Mouse (Mus musculus) intestine, embryonic 15.5 days (tissue): ENCODE measurements at regions not wholly inside any gene's neighbourhood (a gene's known extent, or its start where the extent isn't known, plus 50 kb on each side); places are given as distances from the start of the nearest gene placed in this dataset.

Source experiments
- ATAC-seq: fragments of 200-750 bp; cut with Nextera tagmentation; 2 replicates; pipeline ENCODE4 v1.8.0; 2017; ENCODE audit warnings: moderate TSS enrichment, moderate library complexity
- H3K27ac ChIP-seq: fragments of 300-500 bp; sonication (generic); 2 replicates; pipeline ENCODE4 v1.5.1; 2015; ENCODE audit warnings: mild to moderate bottlenecking, inconsistent platforms
- H3K27me3 ChIP-seq: fragments of 300-500 bp; sonication (generic); replicated peaks from 2 replicates; pipeline ENCODE4 v1.6.1; 2015; ENCODE audit warnings: inconsistent platforms
- H3K36me3 ChIP-seq: fragments of 300-500 bp; sonication (generic); 2 replicates; pipeline ENCODE4 v1.6.1; 2015; ENCODE audit warnings: inconsistent platforms
- H3K4me1 ChIP-seq: fragments of 300-500 bp; sonication (generic); replicated peaks from 2 replicates; pipeline ENCODE4 v1.6.1; 2015; ENCODE audit warnings: inconsistent platforms
- H3K4me2 ChIP-seq: fragments of 300-500 bp; sonication (generic); replicated peaks from 2 replicates; pipeline ENCODE4 v1.6.1; 2015; ENCODE audit warnings: mild to moderate bottlenecking, inconsistent platforms
- H3K4me3 ChIP-seq: fragments of 300-500 bp; sonication (generic); replicated peaks from 2 replicates; pipeline ENCODE4 v1.5.1; 2015; ENCODE audit warnings: inconsistent platforms
- H3K9ac ChIP-seq: fragments of 300-500 bp; sonication (generic); 2 replicates; pipeline ENCODE4 v1.6.1; 2015; ENCODE audit warnings: inconsistent platforms
- H3K9me3 ChIP-seq: fragments of 300-500 bp; sonication (generic); 2 replicates; pipeline ENCODE4 v1.6.1; 2016; ENCODE audit warnings: inconsistent platforms
- WGBS: fragments of 180-500 bp; shearing (Covaris S2); methylation state at CpG from one replicate; pipeline ENCODE4 v1.1.7; 2015; 5-methylcytosine and 5-hydroxymethylcytosine counted together

DNA sequence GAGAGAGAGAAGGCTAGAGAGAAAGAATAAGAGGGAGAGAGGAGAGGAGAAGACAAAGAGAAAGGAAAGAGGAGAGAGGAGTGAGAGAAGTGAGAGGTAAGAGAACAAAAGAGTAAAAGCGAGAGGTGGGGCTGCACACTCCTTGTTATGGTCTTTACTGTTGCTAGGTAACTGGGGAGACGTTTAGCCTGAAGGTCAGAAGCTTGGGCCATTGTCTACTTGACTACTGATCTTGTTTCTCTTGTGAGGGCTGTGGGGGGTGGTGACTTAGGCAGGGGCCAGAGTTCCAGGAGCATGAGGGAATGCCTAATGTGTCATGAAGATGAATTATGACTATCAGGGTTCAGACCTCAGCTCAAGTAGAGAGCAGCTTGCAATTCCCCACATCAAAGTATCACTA, 71.6 kb upstream of the Tusc1 start:
- H3K4me3 ChIP-seq, result no peak overlapping the region
- no peaks in the 10 kb centered on the region for H3K9me3 ChIP-seq
- WGBS, result 45% methylated on average over 2 of the region's 2 CpGs

DNA sequence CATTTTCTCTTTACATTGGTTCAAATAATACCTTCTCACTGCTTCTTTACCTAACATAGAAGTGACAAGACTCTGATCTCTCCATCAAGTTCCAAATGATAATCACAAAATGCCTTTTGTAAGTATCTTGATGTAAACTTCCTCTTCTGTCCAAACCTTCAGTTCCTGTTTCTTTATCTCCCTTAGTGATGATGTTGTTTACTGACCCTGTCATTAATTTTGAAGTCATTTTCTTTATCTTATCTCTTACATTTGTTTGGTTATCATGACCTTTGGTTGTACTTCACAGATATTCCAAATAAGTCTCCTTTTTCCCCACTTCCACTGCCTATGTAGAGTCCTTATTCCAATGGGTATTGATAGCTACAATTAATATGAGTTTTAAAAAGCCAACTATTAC, 65.3 kb upstream of the Tusc1 start:
- Histone ChIP-seq H3K4me2 (no peak overlapping the region), H3K4me1 (no peaks in the 10 kb centered on the region), H3K4me3 (no peak overlapping the region), H3K27ac (no peak overlapping the region), H3K9me3 (no peaks in the 10 kb centered on the region), H3K9ac (no peak overlapping the region), H3K36me3 (no peaks in the 10 kb centered on the region), H3K27me3 (no peaks in the 10 kb centered on the region)
- ATAC-seq, result no peak

More for the DNA sequence above, 71.6 kb upstream of the Tusc1 start:
- Histone ChIP-seq H3K27ac (no peak overlapping the region), H3K4me1 (no peaks in the 10 kb centered on the region), H3K4me2 (no peak overlapping the region), H3K36me3 (no peaks in the 10 kb centered on the region), H3K9ac (no peak overlapping the region), H3K27me3 (no peaks in the 10 kb centered on the region)
- no peak for ATAC-seq
